Mouse (Mus musculus) neural tube, embryonic 15.5 days (tissue): ENCODE measurements around the gene Folr1. TPM values are rescaled to one million over a fixed set of nuclear protein-coding genes. Genes with fewer than 3 reads are reported as not detected.

Source experiments
- ATAC-seq: fragments of 200-750 bp; cut with Nextera tagmentation; 2 replicates; pipeline ENCODE4 v1.8.0; 2017; ENCODE audit warnings: mild to moderate bottlenecking, moderate TSS enrichment, moderate library complexity; ENCODE audit not compliant: low FRiP score
- H3K27ac ChIP-seq: fragments of 300-500 bp; sonication (generic); replicated peaks from 2 replicates; pipeline ENCODE4 v1.5.1; 2015; ENCODE audit warnings: mild to moderate bottlenecking, inconsistent platforms
- H3K27me3 ChIP-seq: fragments of 300-500 bp; sonication (generic); replicated peaks from 2 replicates; pipeline ENCODE4 v1.6.1; 2015; ENCODE audit warnings: inconsistent platforms
- H3K36me3 ChIP-seq: fragments of 300-500 bp; sonication (generic); 2 replicates; pipeline ENCODE4 v1.6.1; 2015; ENCODE audit warnings: inconsistent platforms
- H3K4me1 ChIP-seq: fragments of 300-500 bp; sonication (generic); 2 replicates; pipeline ENCODE4 v1.6.1; 2015; ENCODE audit warnings: inconsistent platforms
- H3K4me2 ChIP-seq: fragments of 300-500 bp; sonication (generic); 2 replicates; pipeline ENCODE4 v1.6.1; 2015; ENCODE audit warnings: inconsistent platforms, mild to moderate bottlenecking, moderate library complexity
- H3K4me3 ChIP-seq: fragments of 300-500 bp; sonication (generic); replicated peaks from 2 replicates; pipeline ENCODE4 v1.5.1; 2015; ENCODE audit warnings: mild to moderate bottlenecking, inconsistent platforms
- H3K9ac ChIP-seq: fragments of 300-500 bp; sonication (generic); replicated peaks from 2 replicates; pipeline ENCODE4 v1.6.1; 2015; ENCODE audit warnings: mild to moderate bottlenecking, inconsistent platforms
- H3K9me3 ChIP-seq: fragments of 300-500 bp; sonication (generic); replicated peaks from 2 replicates; pipeline ENCODE4 v1.6.1; 2016; ENCODE audit warnings: inconsistent platforms
- WGBS: fragments of 180-500 bp; shearing (Covaris S2); methylation state at CpG from one replicate; pipeline ENCODE4 v1.1.7; 2015; ENCODE audit warnings: mixed read lengths; 5-methylcytosine and 5-hydroxymethylcytosine counted together
- polyA plus RNA-seq: library from polyadenylated mRNA; unstranded; fragments of >200 nt; fragmentation: Nextera tagmentation; extraction: Ambion mirVana; gene quantifications from 2 replicates; pipeline ENCODE4 v1.2.1, GENCODE M21; 2015

Gene Folr1
- 1.7 and 8.7 TPM in 2 replicates for polyA plus RNA-seq

- no peak for ATAC-seq
- 32% methylated on average over 2 of the region's 2 CpGs for WGBS
- no peaks in the 10 kb centered on the region for H3K9me3 ChIP-seq
- H3K4me1 ChIP-seq, result no peaks in the 10 kb centered on the region
- H3K4me3 ChIP-seq, result no peak within 1 kb of the TSS
- no peak within 1 kb of the TSS for H3K9ac ChIP-seq
- no peak within 1 kb of the TSS for H3K4me2 ChIP-seq
- H3K27ac ChIP-seq, result no peak within 1 kb of the TSS
- no peaks in the 10 kb centered on the region for H3K27me3 ChIP-seq
- no peaks in the 10 kb centered on the region for H3K36me3 ChIP-seq
Observed at GRCm38 (mm10) chr7:101870629-101871028, at the start of gene Folr1. Folr1 (minus strand) TSS chr7:101870788.

- Histone ChIP-seq H3K27ac (no peak overlapping the region), H3K9ac (no peak overlapping the region), H3K4me1 (no peaks in the 10 kb centered on the region), H3K36me3 (peaks cover 18% of the 10 kb centered on the region), H3K4me2 (no peak overlapping the region), H3K9me3 (no peaks in the 10 kb centered on the region), H3K4me3 (no peak overlapping the region), H3K27me3 (no peaks in the 10 kb centered on the region)
- WGBS, result 18% methylated on average over 1 of the region's 1 CpGs
- peak; percentile 81 for ATAC-seq
Observed at GRCm38 (mm10) chr7:101918071-101918470, 47.5 kb upstream of the Folr1 start.

- Histone ChIP-seq H3K4me3 (no peak overlapping the region), H3K4me2 (no peak overlapping the region), H3K27me3 (no peaks in the 10 kb centered on the region), H3K27ac (no peak overlapping the region), H3K9ac (no peak overlapping the region), H3K4me1 (peaks cover 19% of the 10 kb centered on the region), H3K36me3 (peaks cover 52% of the 10 kb centered on the region), H3K9me3 (no peaks in the 10 kb centered on the region)
- ATAC-seq, result no peak
- WGBS, result 58% methylated on average over 3 of the region's 3 CpGs
Observed at GRCm38 (mm10) chr7:101911982-101912381, 41.4 kb upstream of the Folr1 start.

GRCm38 (mm10) chr7:101910138-101910537 is 39.5 kb upstream of the Folr1 start:
- peaks cover 52% of the 10 kb centered on the region for H3K36me3 ChIP-seq
- no peaks in the 10 kb centered on the region for H3K27me3 ChIP-seq
- no peak overlapping the region for H3K4me2 ChIP-seq
- H3K4me3 ChIP-seq, result no peak overlapping the region
- WGBS, result 96% methylated on average over 4 of the region's 4 CpGs
- ATAC-seq, result no peak
- no peak overlapping the region for H3K9ac ChIP-seq
- H3K27ac ChIP-seq, result no peak overlapping the region
- peaks cover 29% of the 10 kb centered on the region for H3K4me1 ChIP-seq
- H3K9me3 ChIP-seq, result no peaks in the 10 kb centered on the region

- Histone ChIP-seq H3K27me3 (no peaks in the 10 kb centered on the region), H3K9ac (no peak overlapping the region), H3K4me3 (no peak overlapping the region), H3K9me3 (no peaks in the 10 kb centered on the region), H3K36me3 (peaks cover 37% of the 10 kb centered on the region), H3K4me1 (peaks cover 34% of the 10 kb centered on the region), H3K4me2 (no peak overlapping the region), H3K27ac (no peak overlapping the region)
- 84% methylated on average over 4 of the region's 4 CpGs for WGBS
- ATAC-seq, result no peak
Observed at GRCm38 (mm10) chr7:101908367-101908766, 37.8 kb upstream of the Folr1 start.

GRCm38 (mm10) chr7:101906696-101907095 is 36.1 kb upstream of the Folr1 start:
- Histone ChIP-seq H3K36me3 (peaks cover 27% of the 10 kb centered on the region), H3K4me2 (peak overlapping the region; percentile 74), H3K27ac (no peak overlapping the region), H3K4me1 (peaks cover 34% of the 10 kb centered on the region), H3K9me3 (no peaks in the 10 kb centered on the region), H3K9ac (peak overlapping the region; percentile 97), H3K27me3 (no peaks in the 10 kb centered on the region), H3K4me3 (peak overlapping the region; percentile 85)
- ATAC-seq, result no peak
- 71% methylated on average over 8 of the region's 8 CpGs for WGBS

- H3K27me3 ChIP-seq, result no peaks in the 10 kb centered on the region
- peak within 1 kb of the TSS; percentile 74 for H3K4me2 ChIP-seq
- H3K9ac ChIP-seq, result peak within 1 kb of the TSS; percentile 97
- ATAC-seq, result no peak
- H3K4me1 ChIP-seq, result peaks cover 34% of the 10 kb centered on the region
- H3K27ac ChIP-seq, result peak within 1 kb of the TSS; percentile 99
- H3K36me3 ChIP-seq, result peaks cover 24% of the 10 kb centered on the region
- H3K9me3 ChIP-seq, result no peaks in the 10 kb centered on the region
- WGBS, result 15% methylated on average over 11 of the region's 11 CpGs
- peak within 1 kb of the TSS; percentile 85 for H3K4me3 ChIP-seq
Observed at GRCm38 (mm10) chr7:101906287-101906681, 35.7 kb upstream of the Folr1 start, which contains the start of gene Tomt. Tomt (minus strand) TSS chr7:101906359.

GRCm38 (mm10) chr7:101905561-101906286 is 35.1 kb upstream of the Folr1 start, which contains the start of gene Lamtor1:
Lamtor1 (plus strand) TSS chr7:101905904.
- under 1% methylated on average over 61 of the region's 61 CpGs for WGBS
- H3K4me2 ChIP-seq, result peak within 1 kb of the TSS; percentile 74
- peak within 1 kb of the TSS; percentile 85 for H3K4me3 ChIP-seq
- no peaks in the 10 kb centered on the region for H3K27me3 ChIP-seq
- H3K9ac ChIP-seq, result peak within 1 kb of the TSS; percentile 97
- H3K36me3 ChIP-seq, result peaks cover 18% of the 10 kb centered on the region
- peak within 1 kb of the TSS; percentile 99 for H3K27ac ChIP-seq
- ATAC-seq, result peak; percentile 99
- H3K4me1 ChIP-seq, result peaks cover 34% of the 10 kb centered on the region
- H3K9me3 ChIP-seq, result no peaks in the 10 kb centered on the region

GRCm38 (mm10) chr7:101902846-101903245 is 32.3 kb upstream of the Folr1 start:
- no peak overlapping the region for H3K27ac ChIP-seq
- H3K27me3 ChIP-seq, result no peaks in the 10 kb centered on the region
- no peaks in the 10 kb centered on the region for H3K9me3 ChIP-seq
- H3K4me3 ChIP-seq, result no peak overlapping the region
- H3K9ac ChIP-seq, result no peak overlapping the region
- H3K4me2 ChIP-seq, result no peak overlapping the region
- peaks cover 24% of the 10 kb centered on the region for H3K4me1 ChIP-seq
- peaks cover 6% of the 10 kb centered on the region for H3K36me3 ChIP-seq
- no peak for ATAC-seq

GRCm38 (mm10) chr7:101901969-101902368 is 31.4 kb upstream of the Folr1 start:
- Histone ChIP-seq H3K9ac (no peak overlapping the region), H3K9me3 (no peaks in the 10 kb centered on the region), H3K27me3 (no peaks in the 10 kb centered on the region), H3K4me3 (no peak overlapping the region), H3K4me1 (peaks cover 24% of the 10 kb centered on the region), H3K36me3 (peaks cover 6% of the 10 kb centered on the region), H3K4me2 (no peak overlapping the region), H3K27ac (no peak overlapping the region)
- WGBS, result 93% methylated on average over 10 of the region's 10 CpGs
- ATAC-seq, result no peak

GRCm38 (mm10) chr7:101900331-101901097 is 29.9 kb upstream of the Folr1 start:
- WGBS, result 94% methylated on average over 16 of the region's 16 CpGs

More at GRCm38 (mm10) chr7:101900331-101901097, 29.9 kb upstream of the Folr1 start:
- Histone ChIP-seq H3K4me3 (no peak overlapping the region), H3K27me3 (no peaks in the 10 kb centered on the region), H3K9ac (no peak overlapping the region), H3K27ac (no peak overlapping the region), H3K4me1 (peaks cover 20% of the 10 kb centered on the region), H3K4me2 (no peak overlapping the region), H3K36me3 (peaks cover 6% of the 10 kb centered on the region), H3K9me3 (no peaks in the 10 kb centered on the region)
- no peak for ATAC-seq
